Mouse (Mus musculus) embryonic facial prominence, embryonic 13.5 days (tissue): ENCODE measurements around the gene Cyp2s1. TPM values are rescaled to one million over a fixed set of nuclear protein-coding genes. Genes with fewer than 3 reads are reported as not detected.

Experiments
- ATAC-seq: fragments of 200-750 bp; cut with Nextera tagmentation; 2 replicates; pipeline ENCODE4 v1.8.0; 2017; ENCODE audit warnings: low read depth; ENCODE audit not compliant: insufficient number of reproducible peaks, insufficient read depth, low FRiP score, low TSS enrichment
- H3K27ac ChIP-seq: fragments of 300-500 bp; sonication (generic); 2 replicates; pipeline ENCODE4 v1.5.1; 2015; ENCODE audit warnings: moderate library complexity, mild to moderate bottlenecking, inconsistent platforms
- H3K27me3 ChIP-seq: fragments of 300-500 bp; sonication (generic); 2 replicates; pipeline ENCODE4 v1.6.1; 2015; ENCODE audit warnings: mild to moderate bottlenecking, inconsistent platforms
- H3K36me3 ChIP-seq: fragments of 300-500 bp; sonication (generic); 2 replicates; pipeline ENCODE4 v1.6.1; 2015; ENCODE audit warnings: mild to moderate bottlenecking, inconsistent platforms
- H3K4me1 ChIP-seq: fragments of 300-500 bp; sonication (generic); 2 replicates; pipeline ENCODE4 v1.6.1; 2015; ENCODE audit warnings: inconsistent platforms
- H3K4me2 ChIP-seq: fragments of 300-500 bp; sonication (generic); 2 replicates; pipeline ENCODE4 v1.6.1; 2015; ENCODE audit warnings: moderate library complexity, mild to moderate bottlenecking, inconsistent platforms
- H3K4me3 ChIP-seq: fragments of 300-500 bp; sonication (generic); 2 replicates; pipeline ENCODE4 v1.5.1; 2015; ENCODE audit warnings: mild to moderate bottlenecking, inconsistent platforms
- H3K9ac ChIP-seq: fragments of 300-500 bp; sonication (generic); 2 replicates; pipeline ENCODE4 v1.6.1; 2015; ENCODE audit warnings: mild to moderate bottlenecking, inconsistent platforms
- H3K9me3 ChIP-seq: fragments of 300-500 bp; sonication (generic); 2 replicates; pipeline ENCODE4 v1.6.1; 2016; ENCODE audit warnings: inconsistent platforms
- WGBS: fragments of 180-500 bp; shearing (Covaris S2); methylation state at CpG from one replicate; pipeline ENCODE4 v1.1.7; 2015; ENCODE audit warnings: mixed read lengths; 5-methylcytosine and 5-hydroxymethylcytosine counted together
- polyA plus RNA-seq: library from polyadenylated mRNA; unstranded; fragments of >200 nt; fragmentation: Nextera tagmentation; extraction: Ambion mirVana; gene quantifications from 2 replicates; pipeline ENCODE4 v1.2.1, GENCODE M21; 2015

Cyp2s1 gene
- polyA plus RNA-seq, 1 experiment from 2014 or later: 3.9 TPM

GRCm38 (mm10) chr7:25780021-25780420 lies 36.7 kb downstream of the Cyp2s1 start:
- H3K27ac ChIP-seq: no peak overlapping the region
- no peak for ATAC-seq
- H3K4me1 ChIP-seq: peaks cover 27% of the 10 kb centered on the region
- H3K27me3 ChIP-seq: no peaks in the 10 kb centered on the region
- WGBS: 89% methylated on average over 5 of the region's 5 CpGs
- no peak overlapping the region for H3K4me3 ChIP-seq
- no peak overlapping the region for H3K9ac ChIP-seq
- peaks cover 59% of the 10 kb centered on the region for H3K36me3 ChIP-seq
- H3K4me2 ChIP-seq: no peak overlapping the region
- H3K9me3 ChIP-seq: no peaks in the 10 kb centered on the region

- Histone ChIP-seq H3K9ac (no peak overlapping the region), H3K36me3 (peaks cover 97% of the 10 kb centered on the region), H3K4me1 (no peaks in the 10 kb centered on the region), H3K27me3 (no peaks in the 10 kb centered on the region), H3K9me3 (0 out of 2 replicates have a peak, but pooled peaks cover 3% of the 10 kb centered on the region), H3K27ac (no peak overlapping the region), H3K4me3 (no peak overlapping the region), H3K4me2 (no peak overlapping the region)
- 88% methylated on average over 5 of the region's 5 CpGs for WGBS
- ATAC-seq: no peak
Measured at GRCm38 (mm10) chr7:25768229-25768628, 48.5 kb downstream of the Cyp2s1 start.

- Histone ChIP-seq H3K4me1 (no peaks in the 10 kb centered on the region), H3K9ac (no peak overlapping the region), H3K9me3 (0 out of 2 replicates have a peak, but pooled peaks cover 3% of the 10 kb centered on the region), H3K27ac (no peak overlapping the region), H3K4me2 (no peak overlapping the region), H3K4me3 (no peak overlapping the region), H3K36me3 (peaks cover 97% of the 10 kb centered on the region), H3K27me3 (no peaks in the 10 kb centered on the region)
- WGBS: 85% methylated on average over 6 of the region's 6 CpGs
- no peak for ATAC-seq
Measured at GRCm38 (mm10) chr7:25766108-25766507, 50.6 kb downstream of the Cyp2s1 start.

GRCm38 (mm10) chr7:25764221-25764620 lies 52.5 kb downstream of the Cyp2s1 start:
- no peak for ATAC-seq
- H3K4me2 ChIP-seq: no peak overlapping the region
- peaks cover 94% of the 10 kb centered on the region for H3K36me3 ChIP-seq
- H3K9ac ChIP-seq: no peak overlapping the region
- no peaks in the 10 kb centered on the region for H3K27me3 ChIP-seq
- no peaks in the 10 kb centered on the region for H3K4me1 ChIP-seq
- H3K4me3 ChIP-seq: no peak overlapping the region
- H3K27ac ChIP-seq: no peak overlapping the region
- 0 out of 2 replicates have a peak, but pooled peaks cover 3% of the 10 kb centered on the region for H3K9me3 ChIP-seq
- WGBS: 43% methylated on average over 5 of the region's 5 CpGs

GRCm38 (mm10) chr7:25763678-25764077 lies 53.0 kb downstream of the Cyp2s1 start:
- ATAC-seq: no peak
- Histone ChIP-seq H3K27ac (no peak overlapping the region), H3K4me2 (no peak overlapping the region), H3K9me3 (0 out of 2 replicates have a peak, but pooled peaks cover 3% of the 10 kb centered on the region), H3K4me1 (no peaks in the 10 kb centered on the region), H3K9ac (no peak overlapping the region), H3K36me3 (peaks cover 91% of the 10 kb centered on the region), H3K27me3 (no peaks in the 10 kb centered on the region), H3K4me3 (no peak overlapping the region)
- 72% methylated on average over 11 of the region's 11 CpGs for WGBS

- ATAC-seq: no peak
- Histone ChIP-seq H3K9me3 (no peaks in the 10 kb centered on the region), H3K27me3 (no peaks in the 10 kb centered on the region), H3K4me3 (no peak overlapping the region), H3K4me2 (no peak overlapping the region), H3K36me3 (peaks cover 80% of the 10 kb centered on the region), H3K4me1 (no peaks in the 10 kb centered on the region), H3K9ac (no peak overlapping the region), H3K27ac (no peak overlapping the region)
- 86% methylated on average over 10 of the region's 10 CpGs for WGBS
Measured at GRCm38 (mm10) chr7:25761354-25761753, 55.4 kb downstream of the Cyp2s1 start.

GRCm38 (mm10) chr7:25756011-25756410 lies 60.7 kb downstream of the Cyp2s1 start:
- peak; percentile 54 for ATAC-seq
- H3K27me3 ChIP-seq: no peaks in the 10 kb centered on the region
- H3K9me3 ChIP-seq: no peaks in the 10 kb centered on the region
- peaks cover 42% of the 10 kb centered on the region for H3K36me3 ChIP-seq
- H3K4me1 ChIP-seq: peaks cover 22% of the 10 kb centered on the region
- H3K4me2 ChIP-seq: peak overlapping the region; percentile 91
- under 1% methylated on average over 18 of the region's 18 CpGs for WGBS
- H3K9ac ChIP-seq: peak overlapping the region; percentile 99
- H3K4me3 ChIP-seq: peak overlapping the region; percentile 98
- peak overlapping the region; percentile 98 for H3K27ac ChIP-seq

GRCm38 (mm10) chr7:25755468-25755833 lies 61.3 kb downstream of the Cyp2s1 start:
- H3K36me3 ChIP-seq: peaks cover 42% of the 10 kb centered on the region
- peak; percentile 29 for ATAC-seq

GRCm38 (mm10) chr7:25754738-25755467 lies 61.8 kb downstream of the Cyp2s1 start, which contains the start of gene Hnrnpul1:
TSS of gene Hnrnpul1 (minus strand) at chr7:25754757.
- Histone ChIP-seq H3K27ac (peak within 1 kb of the TSS; percentile 98), H3K4me3 (peak within 1 kb of the TSS; percentile 98), H3K9me3 (no peaks in the 10 kb centered on the region), H3K4me2 (peak within 1 kb of the TSS; percentile 91), H3K9ac (peak within 1 kb of the TSS; percentile 99), H3K36me3 (peaks cover 41% of the 10 kb centered on the region), H3K4me1 (peaks cover 22% of the 10 kb centered on the region), H3K27me3 (no peaks in the 10 kb centered on the region)
- WGBS: under 1% methylated on average over 55 of the region's 55 CpGs
- ATAC-seq: peak; percentile 90

More at GRCm38 (mm10) chr7:25755468-25755833, 61.3 kb downstream of the Cyp2s1 start:
- no peaks in the 10 kb centered on the region for H3K9me3 ChIP-seq
- H3K27ac ChIP-seq: peak overlapping the region; percentile 98
- WGBS: under 1% methylated on average over 15 of the region's 15 CpGs
- peak overlapping the region; percentile 98 for H3K4me3 ChIP-seq
- no peaks in the 10 kb centered on the region for H3K27me3 ChIP-seq
- peak overlapping the region; percentile 99 for H3K9ac ChIP-seq
- peaks cover 22% of the 10 kb centered on the region for H3K4me1 ChIP-seq
- H3K4me2 ChIP-seq: peak overlapping the region; percentile 91

GRCm38 (mm10) chr7:25754439-25754737 lies 62.3 kb downstream of the Cyp2s1 start:
- ATAC-seq: peak; percentile 0; the same call in 1 of the 2 replicates

GRCm38 (mm10) chr7:25753643-25754438 lies 62.9 kb downstream of the Cyp2s1 start:
- no peak; the same call in 1 of the 2 replicates for ATAC-seq
- WGBS: under 1% methylated on average over 46 of the region's 46 CpGs

More at GRCm38 (mm10) chr7:25754439-25754737, 62.3 kb downstream of the Cyp2s1 start:
- peak overlapping the region; percentile 99 for H3K9ac ChIP-seq
- H3K4me1 ChIP-seq: peaks cover 22% of the 10 kb centered on the region
- H3K9me3 ChIP-seq: no peaks in the 10 kb centered on the region
- H3K4me2 ChIP-seq: peak overlapping the region; percentile 91
- under 1% methylated on average over 30 of the region's 30 CpGs for WGBS
- H3K27ac ChIP-seq: peak overlapping the region; percentile 98
- H3K4me3 ChIP-seq: peak overlapping the region; percentile 98
- peaks cover 43% of the 10 kb centered on the region for H3K36me3 ChIP-seq
- H3K27me3 ChIP-seq: no peaks in the 10 kb centered on the region

More at GRCm38 (mm10) chr7:25753643-25754438, 62.9 kb downstream of the Cyp2s1 start:
- peak overlapping the region; percentile 98 for H3K4me3 ChIP-seq
- H3K27me3 ChIP-seq: no peaks in the 10 kb centered on the region
- H3K36me3 ChIP-seq: peaks cover 47% of the 10 kb centered on the region
- H3K9ac ChIP-seq: peak overlapping the region; percentile 99
- H3K27ac ChIP-seq: peak overlapping the region; percentile 98
- H3K9me3 ChIP-seq: no peaks in the 10 kb centered on the region
- peak overlapping the region; percentile 91 for H3K4me2 ChIP-seq
- peaks cover 22% of the 10 kb centered on the region for H3K4me1 ChIP-seq
